Mouse (Mus musculus) lung, embryonic 14.5 days (tissue): ENCODE data around the gene Jph3. TPM values are rescaled to one million over a fixed set of nuclear protein-coding genes. Genes with fewer than 3 reads are reported as not detected.

Experiments
- ATAC-seq: fragments of 200-750 bp; cut with Nextera tagmentation; 2 replicates; pipeline ENCODE4 v1.8.0; 2017; ENCODE audit warnings: mild to moderate bottlenecking, moderate TSS enrichment, moderate library complexity; ENCODE audit not compliant: insufficient read depth
- DNase-seq: peaks from one replicate; pipeline ENCODE4 v3.0.0-alpha.2; 2015
- H3K27ac ChIP-seq: fragments of 300-500 bp; sonication (generic); 2 replicates; pipeline ENCODE4 v1.5.1; 2014; ENCODE audit warnings: low read depth, mild to moderate bottlenecking, moderate library complexity
- H3K27me3 ChIP-seq: fragments of 300-500 bp; sonication (generic); 2 replicates; pipeline ENCODE4 v1.6.1; 2014; ENCODE audit warnings: low read length, control low read depth; ENCODE audit not compliant: insufficient read depth
- H3K36me3 ChIP-seq: fragments of 300-500 bp; sonication (generic); 2 replicates; pipeline ENCODE4 v1.6.1; 2014; ENCODE audit warnings: control low read depth; ENCODE audit not compliant: insufficient read depth
- H3K4me1 ChIP-seq: fragments of 300-500 bp; sonication (generic); 2 replicates; pipeline ENCODE4 v1.6.1; 2014; ENCODE audit warnings: antibody characterized with exemption, control low read depth; ENCODE audit not compliant: insufficient read depth
- H3K4me2 ChIP-seq: fragments of 300-500 bp; sonication (generic); 2 replicates; pipeline ENCODE4 v1.6.1; 2014; ENCODE audit warnings: mild to moderate bottlenecking
- H3K4me3 ChIP-seq: fragments of 300-500 bp; sonication (generic); 2 replicates; pipeline ENCODE4 v1.5.1; 2014; ENCODE audit warnings: low read depth, low read length
- H3K9ac ChIP-seq: fragments of 300-500 bp; sonication (generic); 2 replicates; pipeline ENCODE4 v1.6.1; 2014
- H3K9me3 ChIP-seq: fragments of 300-500 bp; sonication (generic); 2 replicates; pipeline ENCODE4 v1.6.1; 2016; ENCODE audit warnings: low read depth, low read length, control low read depth
- CTCF ChIP-seq: IDR thresholded peaks from 2 replicates; pipeline ENCODE4 v1.5.1; 2016; ENCODE audit warnings: antibody characterized with exemption, low read depth
- WGBS: fragments of 180-500 bp; shearing (Covaris S2); extraction: QIAGEN DNeasy Blood & Tissue Kit; methylation state at CpG from one replicate; pipeline ENCODE4 v1.1.7; 2014; 5-methylcytosine and 5-hydroxymethylcytosine counted together
- polyA plus RNA-seq: library from polyadenylated mRNA; unstranded; fragments of >200 nt; fragmentation: Nextera tagmentation; extraction: Ambion mirVana; gene quantifications from 2 replicates; pipeline ENCODE4 v1.2.1, GENCODE M21; 2014

The Jph3 gene
- polyA plus RNA-seq, 1 experiment from 2014 or later = 0.22 TPM

GRCm38 (mm10) chr8:121736236-121736635, 6.8 kb downstream of the Jph3 start:
- Histone ChIP-seq H3K9me3 (no peaks in the 10 kb centered on the region), H3K4me1 (no peaks in the 10 kb centered on the region), H3K9ac (no peak overlapping the region), H3K27me3 (peaks cover 24% of the 10 kb centered on the region), H3K27ac (no peak overlapping the region), H3K4me3 (no peak overlapping the region), H3K36me3 (no peaks in the 10 kb centered on the region), H3K4me2 (no peak overlapping the region)
- no peak for TF ChIP-seq CTCF
- WGBS = 14% methylated on average over 7 of the region's 7 CpGs
- DNase-seq (peak; percentile 93), ATAC-seq (no peak)

GRCm38 (mm10) chr8:121740721-121741120, 11.3 kb downstream of the Jph3 start:
- H3K27me3 ChIP-seq = no peaks in the 10 kb centered on the region
- H3K36me3 ChIP-seq = no peaks in the 10 kb centered on the region
- ATAC-seq (no peak), DNase-seq (no peak)
- H3K4me2 ChIP-seq = no peak overlapping the region
- H3K9ac ChIP-seq = no peak overlapping the region
- no peak overlapping the region for H3K4me3 ChIP-seq
- TF ChIP-seq CTCF = no peak
- H3K4me1 ChIP-seq = no peaks in the 10 kb centered on the region
- H3K9me3 ChIP-seq = no peaks in the 10 kb centered on the region
- no peak overlapping the region for H3K27ac ChIP-seq
- 81% methylated on average over 10 of the region's 10 CpGs for whole genome bisulfite sequencing

DNA sequence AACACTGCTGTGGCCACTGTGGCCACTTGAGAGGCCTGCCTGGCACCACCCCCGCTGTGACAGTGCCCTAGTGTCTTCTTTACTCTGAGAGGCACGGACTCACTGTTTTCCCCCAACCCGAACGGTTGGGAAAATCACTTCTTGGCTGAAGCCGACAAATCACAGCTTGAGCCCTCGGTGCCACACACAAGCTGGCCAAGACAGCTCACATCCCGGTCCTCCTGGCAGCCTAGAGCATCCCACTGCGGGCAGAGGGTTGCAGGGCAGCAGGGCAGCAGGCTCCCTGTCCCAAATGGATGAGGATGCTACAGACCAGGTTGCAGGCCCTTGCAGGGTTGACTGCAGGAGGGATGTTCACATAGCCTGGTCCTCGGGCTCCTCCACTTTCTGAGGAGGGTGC, 20.1 kb downstream of the Jph3 start:
- H3K27ac ChIP-seq = no peak overlapping the region
- no peak for DNase-seq
- TF ChIP-seq CTCF = no peak
- ATAC-seq = no peak
- no peaks in the 10 kb centered on the region for H3K36me3 ChIP-seq
- H3K9me3 ChIP-seq = peaks cover 8% of the 10 kb centered on the region; the same call in 1 of the 2 replicates
- 73% methylated on average over 9 of the region's 9 CpGs for WGBS
- no peaks in the 10 kb centered on the region for H3K4me1 ChIP-seq
- H3K27me3 ChIP-seq = peaks cover 15% of the 10 kb centered on the region; the same call in 1 of the 2 replicates
- no peak overlapping the region for H3K4me2 ChIP-seq
- no peak overlapping the region for H3K4me3 ChIP-seq
- H3K9ac ChIP-seq = no peak overlapping the region

DNA sequence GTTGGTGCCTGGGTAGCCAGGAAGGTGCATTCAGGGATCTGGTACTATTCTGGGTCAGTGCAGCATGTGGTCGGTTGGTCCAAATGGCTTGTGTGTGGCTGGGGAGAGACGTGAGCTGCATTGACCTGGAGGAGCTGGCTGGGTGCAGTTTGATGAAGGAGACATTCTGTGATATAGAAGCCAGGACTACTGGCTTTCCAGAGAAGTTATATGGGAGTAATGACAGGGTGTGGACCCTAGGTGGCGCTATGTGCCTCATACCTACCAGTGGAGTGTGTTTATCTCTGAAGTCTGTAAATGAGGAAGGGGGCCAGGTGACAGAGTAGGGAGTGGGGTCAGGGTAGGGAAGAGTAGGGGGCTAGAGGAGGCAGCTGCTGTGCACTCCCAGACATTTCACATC, 21.1 kb downstream of the Jph3 start:
- H3K27me3 ChIP-seq = peaks cover 15% of the 10 kb centered on the region; the same call in 1 of the 2 replicates
- no peak overlapping the region for H3K4me3 ChIP-seq
- WGBS = 40% methylated on average over 3 of the region's 3 CpGs
- no peak for ATAC-seq
- H3K4me1 ChIP-seq = no peaks in the 10 kb centered on the region
- no peaks in the 10 kb centered on the region for H3K36me3 ChIP-seq
- peaks cover 8% of the 10 kb centered on the region; the same call in 1 of the 2 replicates for H3K9me3 ChIP-seq
- no peak overlapping the region for H3K27ac ChIP-seq
- H3K9ac ChIP-seq = no peak overlapping the region
- DNase-seq = no peak
- H3K4me2 ChIP-seq = no peak overlapping the region
- peak; percentile 14; the same call in 1 of the 2 replicates for TF ChIP-seq CTCF

DNA sequence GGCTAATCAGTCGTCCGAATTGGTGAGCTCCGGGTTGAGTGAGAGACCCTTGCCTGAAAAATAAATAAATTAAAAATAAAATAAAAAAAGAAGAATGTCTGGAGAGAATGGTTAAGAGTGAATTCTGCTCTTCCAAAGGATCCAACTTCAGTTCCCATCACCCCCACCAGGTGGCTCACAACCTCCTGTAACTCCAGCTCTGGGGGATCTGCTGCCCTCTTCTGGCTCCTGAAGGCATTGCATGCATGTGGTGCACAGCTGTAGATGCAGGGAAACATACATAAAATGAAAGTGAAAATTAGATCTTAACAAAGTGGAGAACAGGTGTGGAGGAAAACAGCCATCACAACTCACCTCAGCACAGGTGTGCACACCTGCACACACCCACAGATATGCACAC, 22.0 kb downstream of the Jph3 start:
- no peak overlapping the region for H3K9ac ChIP-seq
- no peaks in the 10 kb centered on the region for H3K4me1 ChIP-seq
- no peak overlapping the region for H3K27ac ChIP-seq
- DNase-seq = peak; percentile 88
- H3K9me3 ChIP-seq = peaks cover 8% of the 10 kb centered on the region; the same call in 1 of the 2 replicates
- 26% methylated on average over 3 of the region's 3 CpGs for WGBS
- no peak overlapping the region for H3K4me2 ChIP-seq
- H3K36me3 ChIP-seq = no peaks in the 10 kb centered on the region
- peaks cover 15% of the 10 kb centered on the region; the same call in 1 of the 2 replicates for H3K27me3 ChIP-seq
- no peak for ATAC-seq
- TF ChIP-seq CTCF = peak; percentile 96
- H3K4me3 ChIP-seq = no peak overlapping the region

GRCm38 (mm10) chr8:121758470-121758869, 29.0 kb downstream of the Jph3 start:
- no peak for TF ChIP-seq CTCF
- Histone ChIP-seq H3K4me1 (no peaks in the 10 kb centered on the region), H3K27ac (no peak overlapping the region), H3K36me3 (no peaks in the 10 kb centered on the region), H3K9me3 (no peaks in the 10 kb centered on the region), H3K27me3 (peaks cover 7% of the 10 kb centered on the region; the same call in 1 of the 2 replicates), H3K4me2 (no peak overlapping the region), H3K4me3 (no peak overlapping the region), H3K9ac (no peak overlapping the region)
- WGBS = 57% methylated on average over 12 of the region's 12 CpGs
- DNase-seq = no peak
- ATAC-seq = no peak

DNA sequence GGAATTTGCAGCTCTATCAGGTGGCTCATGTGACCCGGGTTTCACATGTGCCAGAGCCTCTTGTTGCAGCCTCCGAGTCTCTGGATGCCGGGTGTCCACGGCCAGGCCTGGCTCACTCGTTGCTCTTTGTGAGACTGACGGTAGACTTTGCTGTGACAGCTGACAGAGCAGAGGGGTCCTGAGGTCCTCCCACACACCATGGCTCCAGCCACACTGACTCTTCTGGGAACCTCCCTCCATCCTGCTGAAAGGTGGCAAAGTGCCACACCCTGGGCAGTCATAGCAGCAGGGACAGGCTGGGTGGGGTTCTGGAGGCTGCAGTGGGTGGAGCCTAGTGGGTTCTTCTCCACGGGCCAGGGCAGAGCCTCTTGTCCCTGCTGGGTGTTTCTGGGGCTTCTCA, 31.1 kb downstream of the Jph3 start:
- ATAC-seq = no peak
- no peaks in the 10 kb centered on the region for H3K4me1 ChIP-seq
- H3K9ac ChIP-seq = no peak overlapping the region
- no peaks in the 10 kb centered on the region for H3K27me3 ChIP-seq
- no peak overlapping the region for H3K4me2 ChIP-seq
- WGBS = 62% methylated on average over 7 of the region's 7 CpGs
- DNase-seq = no peak
- H3K36me3 ChIP-seq = no peaks in the 10 kb centered on the region
- H3K4me3 ChIP-seq = no peak overlapping the region
- no peak for TF ChIP-seq CTCF
- H3K27ac ChIP-seq = no peak overlapping the region
- H3K9me3 ChIP-seq = no peaks in the 10 kb centered on the region

GRCm38 (mm10) chr8:121761480-121761879, 32.1 kb downstream of the Jph3 start:
- TF ChIP-seq CTCF = no peak
- ATAC-seq = peak; percentile 47; the same call in 1 of the 2 replicates
- Histone ChIP-seq H3K9me3 (no peaks in the 10 kb centered on the region), H3K27me3 (no peaks in the 10 kb centered on the region), H3K4me3 (no peak overlapping the region), H3K4me1 (no peaks in the 10 kb centered on the region), H3K36me3 (no peaks in the 10 kb centered on the region), H3K4me2 (no peak overlapping the region), H3K27ac (no peak overlapping the region), H3K9ac (no peak overlapping the region)
- DNase-seq = peak; percentile 93
- 24% methylated on average over 10 of the region's 10 CpGs for WGBS
